Mouse (Mus musculus): ENCODE data around the gene Hyal3.
"Not testable (repeated sequence)": the region's sequence is repeated elsewhere in the genome, so short reads cannot be mapped to it uniquely, and the experiment has no call there.

The Hyal3 gene

DNA sequence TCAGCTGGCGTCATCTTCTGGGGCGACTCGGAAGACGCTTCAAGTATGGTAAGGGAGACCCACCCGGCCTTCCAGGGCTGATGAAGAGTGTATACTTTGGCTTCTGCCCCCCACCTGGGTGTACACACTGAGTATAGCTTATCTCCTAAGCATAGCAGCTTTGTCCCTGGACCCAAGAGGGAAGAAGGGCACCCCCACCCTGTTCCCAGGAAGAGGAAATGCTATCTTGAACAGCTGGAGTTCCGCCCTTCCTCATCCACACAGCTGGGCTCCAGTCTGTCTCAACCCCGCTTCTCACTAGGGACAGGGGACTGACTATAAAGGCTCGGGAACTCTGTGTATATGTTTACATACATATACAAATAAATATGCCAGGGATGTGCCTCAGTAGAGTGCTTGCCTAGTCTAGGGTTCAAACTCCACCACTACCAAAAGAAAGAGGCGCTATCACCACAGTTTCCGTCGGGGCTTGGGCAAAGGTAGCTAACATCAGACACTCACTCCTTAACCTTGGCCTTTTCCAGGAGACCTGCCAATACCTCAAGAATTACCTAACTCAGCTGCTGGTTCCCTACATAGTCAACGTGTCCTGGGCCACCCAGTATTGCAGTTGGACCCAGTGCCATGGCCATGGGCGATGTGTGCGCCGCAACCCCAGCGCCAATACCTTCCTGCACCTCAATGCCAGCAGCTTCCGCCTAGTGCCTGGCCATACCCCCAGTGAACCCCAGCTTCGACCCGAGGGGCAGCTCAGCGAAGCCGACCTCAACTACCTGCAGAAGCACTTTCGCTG lies 8.9 kb upstream of the Hyal3 start:
- DNase-seq (ENCODE audit: low read depth, low spot score), result no peak

DNA sequence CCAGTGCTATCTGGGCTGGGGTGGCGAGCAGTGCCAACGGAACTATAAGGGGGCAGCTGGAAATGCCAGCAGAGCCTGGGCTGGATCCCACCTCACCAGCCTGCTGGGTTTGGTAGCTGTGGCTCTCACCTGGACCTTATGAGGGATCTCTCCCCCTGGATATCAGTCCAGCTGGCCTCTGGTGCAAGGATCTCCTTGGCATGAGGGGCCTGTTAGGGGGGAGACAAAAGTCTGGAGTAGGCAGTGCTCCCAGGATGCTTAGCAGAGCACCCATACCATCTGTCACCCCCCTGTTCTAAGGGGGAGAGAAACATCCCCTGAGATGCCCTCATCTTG lies 8.3 kb upstream of the Hyal3 start:
- no peak for DNase-seq (ENCODE audit: low read depth, low spot score)

DNA sequence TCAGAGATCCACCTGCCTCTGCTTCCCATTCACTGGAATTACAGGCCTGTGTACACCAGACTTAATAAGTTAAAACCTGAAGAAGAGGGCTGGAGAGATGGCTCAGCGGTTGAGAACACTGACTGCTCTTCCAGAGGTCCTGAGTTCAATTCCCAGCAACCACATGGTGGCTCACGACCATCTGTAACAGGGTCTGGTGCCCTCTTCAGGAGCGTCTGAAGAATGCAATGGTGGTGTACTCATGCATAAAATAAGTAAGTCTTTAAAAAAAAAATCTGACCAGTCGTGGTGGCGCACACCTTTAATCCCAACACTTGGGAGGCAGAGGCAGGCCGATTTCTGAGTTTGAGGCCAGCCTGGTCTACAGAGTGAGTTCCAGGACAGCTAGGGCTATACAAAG lies 6.8 kb upstream of the Hyal3 start:
- DNase-seq (ENCODE audit: low read depth, low spot score), result not testable (repeated sequence)

DNA sequence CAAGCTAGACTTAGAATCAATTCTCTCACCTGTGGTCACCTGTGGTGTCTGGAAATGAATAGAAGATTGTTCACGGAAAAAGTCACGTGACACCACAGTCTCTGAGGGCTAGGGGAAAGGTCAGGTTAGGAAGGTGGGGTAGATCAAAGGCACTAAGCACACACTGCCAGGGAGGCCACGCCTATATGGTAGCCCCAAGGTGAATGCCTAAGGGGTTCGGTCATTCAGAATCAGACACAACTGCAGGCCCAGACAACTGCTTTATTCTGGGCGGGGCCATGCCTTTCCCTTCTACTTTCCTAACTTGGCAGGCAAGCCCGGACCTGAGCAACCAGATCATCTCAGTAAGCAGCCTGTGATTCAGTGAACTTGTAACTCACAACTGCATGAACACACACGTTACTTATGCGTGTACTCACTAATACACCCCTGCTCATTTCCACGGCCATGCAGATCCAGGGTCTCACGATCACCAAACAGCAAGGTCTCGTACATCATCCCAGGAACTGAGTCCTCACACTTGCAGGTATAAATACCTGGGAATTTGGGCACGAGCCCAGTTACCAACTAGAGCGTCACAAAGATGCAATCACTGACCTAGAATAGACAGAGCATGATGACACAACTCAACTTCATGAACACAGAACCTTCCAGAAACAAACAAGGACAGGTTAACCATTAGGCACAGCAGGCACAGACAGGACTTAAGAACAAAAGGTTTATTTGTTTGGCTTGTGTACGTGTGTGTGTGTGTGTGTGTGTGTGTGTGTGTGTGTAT lies 4.8 kb upstream of the Hyal3 start:
- DNase-seq (ENCODE audit: low read depth, low spot score), result no peak

DNA sequence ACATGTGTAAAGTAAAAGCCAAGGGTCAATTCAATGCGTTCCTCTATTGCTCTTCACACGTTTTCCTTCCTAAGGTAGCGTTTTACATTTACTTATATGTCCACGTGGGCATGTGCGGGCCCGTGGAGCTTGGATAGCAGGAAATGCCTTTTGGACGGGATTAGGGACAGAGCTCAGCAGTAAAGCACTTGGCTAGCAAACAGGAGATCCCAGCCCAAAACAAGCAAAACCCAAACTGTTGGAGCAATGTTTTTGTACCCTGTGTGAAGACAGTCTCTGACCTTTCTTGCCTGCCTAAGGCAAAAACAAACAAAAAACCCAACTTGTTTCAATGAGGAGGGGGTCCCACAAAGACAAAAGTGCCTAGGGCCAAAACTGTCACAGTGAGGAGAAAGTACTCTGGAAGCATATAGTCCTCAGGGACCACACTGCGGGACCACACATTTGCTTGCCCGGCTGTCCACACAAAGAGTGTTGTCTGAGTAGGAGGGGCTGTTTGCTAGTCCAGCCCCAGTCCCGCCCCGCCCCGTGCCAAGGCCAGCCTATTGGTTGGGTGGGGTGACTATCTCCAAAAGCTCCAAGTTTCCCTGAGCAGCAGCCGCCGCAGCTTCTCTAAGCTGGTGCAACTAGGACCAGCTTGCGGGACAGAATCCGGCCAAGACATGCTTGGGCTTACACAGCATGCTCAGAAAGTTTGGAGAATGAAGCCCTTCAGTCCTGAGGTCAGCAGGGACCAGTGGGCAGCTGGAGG lies 4.1 kb upstream of the Hyal3 start, which contains the start of gene Hyal1:
TSS of gene Hyal1 (plus strand) at position 571 of the 751 bp plus-strand sequence.
- DNase-seq (ENCODE audit: low read depth, low spot score), result peak; percentile 79

DNA sequence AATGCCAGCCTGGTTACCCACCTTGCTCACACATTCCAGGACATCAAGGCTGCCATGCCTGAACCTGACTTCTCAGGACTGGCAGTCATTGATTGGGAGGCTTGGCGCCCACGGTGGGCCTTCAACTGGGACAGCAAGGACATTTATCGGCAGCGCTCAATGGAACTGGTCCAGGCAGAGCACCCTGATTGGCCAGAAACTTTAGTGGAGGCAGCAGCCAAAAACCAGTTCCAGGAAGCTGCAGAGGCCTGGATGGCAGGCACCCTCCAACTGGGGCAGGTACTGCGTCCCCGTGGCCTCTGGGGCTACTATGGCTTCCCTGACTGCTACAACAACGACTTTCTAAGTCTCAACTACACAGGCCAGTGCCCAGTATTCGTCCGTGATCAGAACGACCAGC lies 2.7 kb upstream of the Hyal3 start:
- no peak for DNase-seq (ENCODE audit: low read depth, low spot score)

DNA sequence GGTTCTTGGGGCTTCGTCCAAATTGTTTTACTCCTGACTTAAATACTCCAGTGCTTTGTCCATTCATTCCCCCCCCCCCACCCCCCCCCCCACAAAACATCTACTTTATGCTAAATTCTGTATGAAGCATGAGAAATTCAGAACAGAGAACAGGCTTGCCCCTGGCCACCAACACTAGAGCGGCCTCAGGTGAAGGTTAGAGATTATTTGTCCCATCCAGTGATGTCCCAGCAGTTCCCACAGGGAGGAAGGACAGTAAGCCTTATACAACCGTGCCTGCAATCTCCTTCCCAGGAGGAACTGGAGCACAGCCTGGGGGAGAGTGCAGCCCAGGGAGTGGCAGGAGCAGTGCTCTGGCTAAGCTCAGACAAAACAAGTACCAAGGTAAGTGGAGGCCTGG lies 2.0 kb upstream of the Hyal3 start, which contains the start of gene Naa80:
TSS of gene Naa80 (plus strand) at position 301 of the 400 bp plus-strand sequence.
- DNase-seq (ENCODE audit: low read depth, low spot score), result no peak

DNA sequence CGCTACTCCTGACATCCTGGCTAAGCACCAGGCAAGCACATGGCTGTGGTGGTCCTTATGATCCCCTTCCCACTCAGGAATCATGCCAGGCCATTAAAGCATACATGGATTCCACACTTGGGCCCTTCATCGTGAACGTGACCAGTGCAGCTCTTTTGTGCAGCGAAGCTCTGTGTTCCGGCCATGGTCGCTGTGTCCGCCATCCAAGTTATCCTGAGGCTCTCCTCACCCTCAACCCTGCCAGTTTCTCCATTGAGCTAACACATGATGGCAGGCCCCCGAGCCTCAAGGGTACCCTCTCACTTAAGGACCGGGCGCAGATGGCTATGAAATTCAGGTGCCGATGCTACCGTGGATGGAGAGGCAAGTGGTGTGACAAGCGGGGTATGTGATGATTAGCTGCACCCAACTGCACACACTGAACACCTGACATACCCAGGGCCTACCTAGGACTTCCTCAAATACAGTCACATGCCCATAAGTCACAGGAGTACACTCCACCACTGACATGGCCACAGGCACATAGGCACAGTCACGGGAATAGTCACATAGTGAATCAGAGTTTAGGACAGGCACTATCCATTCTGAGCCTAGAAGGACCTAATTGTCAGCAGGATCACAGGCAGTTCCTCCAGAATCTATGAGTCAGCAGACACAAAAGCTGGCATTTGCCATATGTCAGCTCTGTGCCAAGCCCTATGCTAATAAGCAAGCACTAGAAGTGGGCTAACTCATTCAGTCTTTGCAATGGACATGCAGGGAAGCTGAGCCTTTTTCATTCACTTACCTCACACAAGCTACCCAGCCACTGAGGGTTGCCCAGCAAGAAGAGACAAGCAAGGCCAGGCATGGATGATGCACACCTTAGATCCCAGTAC lies 1.4 kb upstream of the Hyal3 start:
- no peak for DNase-seq (ENCODE audit: low read depth, low spot score)

DNA sequence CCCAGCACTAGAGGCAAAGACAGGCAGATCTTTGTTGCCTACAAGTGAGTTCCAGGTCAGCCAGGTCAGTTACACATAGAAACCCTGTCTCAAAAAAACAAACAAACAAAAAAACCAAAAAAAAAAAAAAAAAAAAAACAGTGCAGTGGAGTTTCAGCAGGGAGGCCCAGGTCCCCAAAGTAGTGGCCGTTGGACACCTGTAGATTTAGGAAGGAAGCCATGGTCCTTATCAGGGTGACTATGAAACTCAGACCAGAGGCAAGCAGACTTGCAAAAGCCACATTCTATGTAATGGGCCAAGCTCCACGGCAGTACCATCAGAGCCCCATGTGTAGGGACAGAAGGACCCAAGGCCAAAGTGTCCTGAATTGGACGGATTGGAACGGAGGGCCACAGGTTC lies 966 bp downstream of the Hyal3 start:
- DNase-seq (ENCODE audit: low read depth, low spot score), result no peak

DNA sequence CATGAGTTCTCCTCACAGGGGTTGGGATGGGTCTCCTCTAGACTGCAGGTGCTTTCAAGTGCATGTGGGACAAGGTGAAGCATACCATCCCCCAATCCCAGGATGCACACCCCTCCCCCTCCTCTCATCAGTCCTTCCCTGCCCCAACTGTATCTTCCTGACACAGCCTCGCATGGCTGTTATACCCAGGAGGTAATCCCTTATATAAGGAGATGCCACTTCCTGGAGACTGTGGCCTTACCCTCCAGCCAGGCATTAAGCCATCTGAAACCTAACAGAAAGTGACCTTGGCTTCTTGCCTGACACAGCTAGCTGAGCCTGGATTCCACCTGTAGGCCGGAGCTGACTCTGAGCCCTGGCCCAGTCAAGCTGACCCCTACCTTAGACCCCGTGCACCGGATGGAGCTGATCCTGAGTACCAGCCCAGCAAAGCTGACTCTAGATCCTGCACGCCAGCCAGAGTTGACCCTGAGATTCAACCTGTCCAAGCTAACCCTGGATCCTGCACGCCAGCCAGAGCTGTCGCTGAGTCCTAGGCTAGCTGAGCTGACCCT lies 2.0 kb downstream of the Hyal3 start:
- DNase-seq (ENCODE audit: low read depth, low spot score), result no peak

DNA sequence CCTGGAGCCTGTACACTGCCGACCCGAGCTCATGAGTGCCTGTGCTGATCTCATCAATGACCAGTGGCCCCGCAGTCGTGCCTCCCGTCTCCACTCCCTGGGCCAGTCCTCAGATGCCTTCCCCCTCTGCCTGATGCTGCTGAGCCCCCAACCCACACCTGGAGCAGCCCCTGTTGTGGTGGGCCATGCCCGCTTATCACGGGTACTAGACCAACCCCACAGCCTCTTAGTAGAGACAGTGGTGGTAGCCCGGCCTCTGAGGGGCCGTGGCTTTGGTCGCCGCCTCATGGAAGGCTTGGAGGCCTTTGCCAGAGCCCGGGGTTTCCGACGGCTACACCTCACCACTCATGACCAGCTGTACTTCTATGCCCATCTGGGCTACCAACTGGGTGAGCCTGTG lies 2.6 kb downstream of the Hyal3 start:
- DNase-seq (ENCODE audit: low read depth, low spot score), result no peak

DNA sequence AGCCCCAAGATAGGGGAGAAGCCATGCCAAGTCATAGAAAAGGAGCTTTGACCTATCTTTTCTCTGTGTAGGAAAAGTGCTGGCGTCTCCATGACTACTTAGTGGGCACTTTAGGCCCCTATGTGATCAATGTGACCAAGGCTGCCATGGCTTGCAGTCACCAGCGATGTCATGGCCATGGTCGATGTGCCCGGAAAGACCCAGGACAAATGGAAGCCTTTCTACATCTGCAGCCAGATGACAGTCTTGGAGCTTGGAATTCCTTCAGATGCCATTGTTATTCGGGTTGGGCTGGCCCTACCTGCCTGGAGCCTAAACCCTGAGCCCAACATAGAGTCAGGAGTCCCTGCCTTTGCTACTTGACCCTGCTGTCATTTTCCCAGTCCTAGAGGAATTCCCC lies 5.9 kb downstream of the Hyal3 start:
- DNase-seq (ENCODE audit: low read depth, low spot score), result no peak

DNA sequence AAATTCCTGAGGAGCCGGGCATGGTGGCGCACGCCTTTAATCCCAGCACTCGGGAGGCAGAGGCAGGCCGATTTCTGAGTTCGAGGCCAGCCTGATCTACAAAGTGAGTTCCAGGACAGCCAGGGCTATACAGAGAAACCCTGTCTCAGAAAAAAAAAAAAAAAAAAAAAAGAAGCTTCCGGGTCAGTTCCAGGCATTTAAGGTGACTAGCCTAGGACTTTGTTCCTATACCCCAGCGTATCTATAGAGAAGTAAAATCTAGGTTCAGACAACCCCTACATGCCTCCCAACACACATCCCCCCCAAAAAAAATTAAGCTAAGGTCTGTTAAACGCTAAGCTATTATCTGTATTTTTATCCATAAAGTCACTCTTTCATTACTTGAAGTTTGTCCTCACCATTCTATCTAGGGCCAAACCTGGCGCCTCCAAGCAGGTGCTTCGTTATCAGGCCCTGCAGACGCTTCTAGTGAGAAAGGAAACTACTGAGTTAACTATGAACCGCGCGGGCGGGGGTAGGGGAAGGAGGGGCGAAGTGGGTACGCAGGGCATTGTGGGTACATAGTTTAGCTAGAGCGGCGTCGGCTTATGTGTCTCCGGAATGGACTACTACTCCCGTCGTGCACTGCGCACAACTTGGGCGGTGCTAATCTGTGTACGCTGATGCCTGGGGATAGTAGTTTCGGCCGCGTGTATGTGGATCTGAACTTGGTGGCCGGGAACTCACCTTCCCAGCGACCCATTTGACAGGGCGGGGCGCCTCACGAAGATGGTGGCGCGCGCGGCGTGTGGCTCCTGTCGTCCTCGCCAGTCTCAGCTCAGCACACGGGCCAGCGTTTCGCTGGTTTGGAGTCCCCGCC lies 6.6 kb downstream of the Hyal3 start, which contains the start of gene Ifrd2:
TSS of gene Ifrd2 (plus strand) at position 669 of the 859 bp plus-strand sequence.
- peak; percentile 97 for DNase-seq (ENCODE audit: low read depth, low spot score)

DNA sequence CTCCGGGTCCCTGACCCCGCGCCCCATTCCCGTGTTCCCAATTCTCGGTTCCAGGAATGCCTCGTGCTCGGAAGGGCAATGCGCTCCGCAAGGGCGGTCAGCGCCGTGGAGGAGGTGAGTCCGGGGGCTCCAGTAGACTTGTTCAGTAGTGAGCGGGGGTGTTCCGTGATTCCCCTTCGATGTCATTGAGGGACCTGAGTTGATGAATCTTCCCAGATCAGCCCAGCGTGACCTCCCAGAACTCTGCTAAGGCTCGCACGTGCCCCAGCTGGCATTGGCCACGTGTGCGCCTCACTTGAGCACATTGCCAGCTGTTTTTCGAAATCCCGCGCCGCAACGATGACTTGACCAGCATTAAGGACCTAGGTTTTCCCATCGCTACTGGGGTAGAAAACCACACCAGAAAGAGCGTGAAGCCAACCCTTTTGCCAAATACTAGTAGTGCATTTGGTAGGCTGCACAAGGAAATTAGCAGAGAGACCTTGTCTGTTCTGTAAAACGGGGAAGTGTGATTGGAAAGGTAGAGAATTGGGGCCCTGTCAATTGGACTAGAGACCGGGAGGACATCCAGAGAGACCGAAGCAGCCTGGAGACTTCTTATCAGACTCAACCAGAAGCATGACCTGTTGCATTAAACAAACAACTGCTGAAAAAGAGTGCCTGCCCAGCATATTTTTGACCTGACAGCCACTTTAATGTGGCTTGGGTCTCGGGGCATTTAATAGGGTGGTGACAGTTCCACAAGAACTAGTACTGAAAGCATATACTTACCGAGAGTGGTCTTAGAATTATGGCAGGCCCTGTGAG lies 7.4 kb downstream of the Hyal3 start:
- DNase-seq (ENCODE audit: low read depth, low spot score), result peak; percentile 65

DNA sequence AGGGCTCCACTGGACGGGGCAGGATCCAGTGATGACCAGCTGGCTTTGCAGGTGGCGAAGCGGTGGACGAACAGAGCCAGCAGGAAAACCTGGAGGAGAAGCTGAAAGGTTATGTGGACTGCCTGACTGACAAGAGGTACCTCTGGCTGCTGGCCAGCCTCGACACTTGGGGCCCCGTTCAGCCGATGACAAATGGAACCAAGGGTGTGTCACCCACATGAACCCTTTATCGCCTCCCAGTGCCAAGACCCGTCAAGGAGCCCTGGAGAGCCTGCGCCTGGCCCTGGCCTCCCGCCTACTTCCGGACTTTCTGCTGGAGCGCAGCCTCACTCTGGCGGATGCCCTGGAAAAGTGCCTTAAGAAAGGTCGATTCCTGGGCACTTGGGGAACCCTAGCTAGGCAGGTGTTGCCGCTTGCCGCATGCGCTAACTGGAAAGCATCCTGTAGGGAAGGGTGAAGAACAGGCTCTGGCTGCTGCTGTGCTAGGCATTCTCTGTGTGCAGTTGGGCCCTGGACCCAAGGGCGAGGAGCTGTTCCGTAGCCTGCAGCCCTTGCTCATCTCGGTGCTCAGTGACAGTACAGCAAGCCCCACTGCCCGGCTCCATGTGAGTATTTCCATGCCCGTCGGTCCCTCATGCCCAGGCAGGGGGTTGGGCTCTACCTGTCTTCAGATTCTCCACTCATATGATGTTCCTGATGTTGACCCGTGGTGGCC lies 9.6 kb downstream of the Hyal3 start:
- DNase-seq (ENCODE audit: low read depth, low spot score), result peak; percentile 82

DNA sequence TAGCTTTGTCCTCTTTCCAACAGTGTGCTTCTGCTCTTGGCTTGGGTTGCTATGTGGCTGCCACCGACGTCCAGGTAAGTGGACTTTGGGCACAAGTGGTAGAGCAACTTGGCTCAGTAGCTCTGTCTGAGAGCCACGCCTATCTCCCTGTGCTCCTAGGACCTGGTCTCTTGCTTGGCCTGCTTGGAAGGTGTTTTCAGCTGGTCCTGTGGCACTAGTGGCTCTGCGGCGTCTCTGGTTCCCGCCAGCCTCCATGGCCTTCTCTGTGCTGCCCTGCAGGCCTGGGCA lies 10.1 kb downstream of the Hyal3 start:
- no peak for DNase-seq (ENCODE audit: low read depth, low spot score)

DNA sequence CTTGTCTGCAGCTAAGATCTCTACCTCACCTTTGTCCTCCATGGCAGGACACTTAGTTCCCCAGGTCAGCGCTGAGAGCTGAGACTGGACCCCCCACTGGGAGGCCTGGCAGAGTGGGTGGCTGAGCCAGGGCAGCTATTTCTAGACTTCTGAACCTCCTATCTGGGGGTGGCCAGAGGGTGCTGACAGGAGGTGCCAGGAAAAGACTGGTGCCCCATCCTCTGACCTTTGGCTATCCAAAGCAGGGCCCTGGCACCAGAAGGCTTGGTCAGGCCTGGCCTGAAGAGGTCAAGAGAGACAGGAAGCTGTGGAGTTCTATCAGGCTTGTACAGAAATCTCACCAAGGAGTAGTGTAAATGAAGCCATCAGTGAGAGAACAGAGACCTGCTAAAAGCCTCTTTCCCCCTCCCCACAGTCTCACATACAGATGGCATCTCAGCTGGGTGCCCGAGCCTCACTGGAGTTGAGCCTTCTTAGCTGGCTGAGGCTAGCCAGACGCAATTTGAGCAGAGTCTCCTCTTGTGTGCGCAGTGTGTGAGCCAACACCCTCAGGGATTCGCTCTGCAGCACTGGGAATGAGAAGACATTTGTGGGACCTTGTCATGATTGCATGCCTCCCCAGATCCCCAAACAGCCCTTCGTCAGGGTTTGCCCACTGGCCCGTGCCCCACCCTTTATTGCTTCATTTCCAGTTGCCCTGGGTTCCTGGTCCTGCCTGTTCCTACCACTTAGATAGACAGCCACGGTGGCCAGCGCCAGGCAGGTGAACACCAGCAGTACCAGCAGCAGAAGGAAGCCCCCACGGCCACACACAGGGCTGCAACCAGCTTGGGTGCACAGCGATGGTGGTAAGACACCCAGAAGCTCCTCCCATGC lies 12.7 kb downstream of the Hyal3 start:
- peak; percentile 83 for DNase-seq (ENCODE audit: low read depth, low spot score)

Data from skeletal muscle tissue, adult 2 months (tissue).